14 mouse cellular contexts compared by ENCODE assay signal in the genomic region with DNA sequence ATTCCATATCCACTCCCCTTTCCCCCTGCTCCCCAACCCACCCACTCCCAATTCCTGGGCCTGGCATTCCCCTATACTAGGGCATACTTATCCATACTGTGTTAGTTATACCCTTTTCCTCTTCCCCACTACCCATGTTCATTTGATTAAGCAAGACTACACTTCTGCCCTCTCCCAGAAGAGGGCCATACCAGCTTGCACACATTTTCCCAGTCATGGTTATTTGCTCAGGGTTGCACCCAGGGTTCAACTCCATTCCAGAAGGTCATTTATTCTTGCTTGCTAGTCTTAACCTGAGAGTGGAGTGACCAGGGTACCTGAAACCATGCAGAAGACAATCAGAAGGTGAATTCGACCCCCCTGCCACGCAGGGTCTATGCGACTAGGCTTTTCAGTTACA.
A peak's percentile ranks its signal among the peaks of the same experiment; 100 is the strongest.
DNase-seq lines count a peak whose midpoint lies in the region; ATAC-seq and TF ChIP-seq lines count a peak whose summit lies in the region.
"Had no signal": no experiment of that assay in that cellular context is flagged by ENCODE, and none has a peak within 500 bp of the region (broad histone marks: within the 10 kb centered on the region; RNA-seq: fewer than 3 reads in every experiment).

No protein-coding gene starts in this region.

- H3K36me3 ChIP-seq in kidney, embryonic 14.5 days (ENCODE audit: control insufficient read depth, insufficient read depth, low read length), result no peaks in the 10 kb centered on the region
- H3K36me3 ChIP-seq in lung, embryonic 14.5 days (ENCODE audit: insufficient read depth), result no peaks in the 10 kb centered on the region

- no peaks in the 10 kb centered on the region for H3K27me3 ChIP-seq in kidney, embryonic 14.5 days (ENCODE audit: control insufficient read depth, insufficient read depth, low read length)
- no peaks in the 10 kb centered on the region for H3K27me3 ChIP-seq in lung, embryonic 14.5 days (ENCODE audit: insufficient read depth, low read length)

- no peaks in the 10 kb centered on the region for H3K9me3 ChIP-seq in kidney, embryonic 14.5 days (ENCODE audit: control insufficient read depth, low read length)
- H3K9me3 ChIP-seq in lung, embryonic 14.5 days (ENCODE audit: low read depth, low read length), result no peaks in the 10 kb centered on the region

- no peak overlapping the region for H3K4me3 ChIP-seq in kidney, embryonic 14.5 days (ENCODE audit: low read length)
- H3K4me3 ChIP-seq in lung, embryonic 14.5 days (ENCODE audit: low read depth, low read length), result no peak overlapping the region
- H3K4me3 ChIP-seq: erythroblast, embryonic 14.5 days had no signal

- peak; percentile 19 for DNase-seq in CD4-positive, CD25-positive, alpha-beta regulatory T cell, adult 2 months (ENCODE audit: low read depth, low spot score)
- DNase-seq in kidney, postnatal 25 days, result no peak
- peak; percentile 9 for DNase-seq in lung, embryonic 14.5 days
- no peak for DNase-seq in lung, postnatal 14 days
- DNase-seq in layer of hippocampus, adult 11-12 months (ENCODE audit: low spot score), result no peak
- DNase-seq: embryo, embryonic 11 days; heart, postnatal 10 days; right cerebral cortex, postnatal 25 days had no signal

- TF ChIP-seq CTCF in lung, embryonic 14.5 days (IDR thresholded peaks at IDR 0.05; ENCODE audit: low read depth), result peak; percentile 28

- H3K4me2 ChIP-seq in kidney, embryonic 14.5 days (replicated peaks; ENCODE audit: low read depth, low read length), result no peak overlapping the region
- no peak overlapping the region for H3K4me2 ChIP-seq in lung, embryonic 14.5 days

- 79% methylated on average over 3 of the region's 3 CpGs for WGBS in kidney, embryonic 14.5 days
- 71% methylated on average over 3 of the region's 3 CpGs for WGBS in lung, embryonic 14.5 days

- ATAC-seq in CD4-positive, CD25-positive, alpha-beta regulatory T cell, adult 4 months, result no peak
- peak; percentile 52; the same call in 1 of the 2 replicates for ATAC-seq in kidney, embryonic 14.5 days (ENCODE audit: low FRiP score, low TSS enrichment)
- no peak for ATAC-seq in lung, embryonic 14.5 days (ENCODE audit: insufficient read depth)
- 0 out of 2 replicates have a peak, but pooled peaks have one; percentile 36 for ATAC-seq in common myeloid progenitor, adult 5-6 weeks (replicated peaks; ENCODE audit: low read depth, poor library complexity, severe bottlenecking)
- ATAC-seq: activated CD4-positive, CD25-positive, alpha-beta regulatory T cell, adult 4 months had no signal

- no peak overlapping the region for H3K9ac ChIP-seq in kidney, embryonic 14.5 days (ENCODE audit: low read depth, low read length)
- H3K9ac ChIP-seq in lung, embryonic 14.5 days, result no peak overlapping the region

- no peaks in the 10 kb centered on the region for H3K4me1 ChIP-seq in kidney, embryonic 14.5 days (ENCODE audit: control insufficient read depth, insufficient read depth, low read length)
- H3K4me1 ChIP-seq in lung, embryonic 14.5 days (ENCODE audit: insufficient read depth), result no peaks in the 10 kb centered on the region

- H3K27ac ChIP-seq in kidney, embryonic 14.5 days (ENCODE audit: low read depth, low read length), result no peak overlapping the region
- H3K27ac ChIP-seq in lung, embryonic 14.5 days (ENCODE audit: low read depth), result no peak overlapping the region
- H3K27ac ChIP-seq: macrophage had no signal

Comparison
In these comparisons a context has a peak if more than half of its experiments do, and no peak if none do; other contexts are left out.
1. DNase-seq: peak in CD4-positive, CD25-positive, alpha-beta regulatory T cell, adult 2 months (single experiment) and lung, embryonic 14.5 days (single experiment); none in kidney, postnatal 25 days (0 of 2), lung, postnatal 14 days (single experiment) and layer of hippocampus, adult 11-12 months (single experiment).
2. ATAC-seq: peak in kidney, embryonic 14.5 days (single experiment) and common myeloid progenitor, adult 5-6 weeks (single experiment); none in CD4-positive, CD25-positive, alpha-beta regulatory T cell, adult 4 months (single experiment) and lung, embryonic 14.5 days (single experiment).